Mouse (Mus musculus) G1E (cell line): ENCODE measurements at regions not wholly inside any gene's neighbourhood (a gene's known extent, or its start where the extent isn't known, plus 50 kb on each side); places are given as distances from the start of the nearest gene placed in this dataset.

Experiments used
- CTCF ChIP-seq: IDR thresholded peaks from 2 replicates; pipeline ENCODE4 v1.5.1; 2012; ENCODE audit warnings: low read depth, low read length, inconsistent platforms, mixed read lengths
- GATA1 ChIP-seq: IDR thresholded peaks from 2 replicates; pipeline ENCODE4 v1.6.1; 2012; ENCODE audit warnings: borderline replicate concordance, low read length, inconsistent platforms, mixed read lengths
- TAL1 ChIP-seq: conservative IDR thresholded peaks from 2 replicates; pipeline ENCODE4 v1.6.1; 2012; ENCODE audit warnings: low read depth, low read length, inconsistent platforms, mixed read lengths

GRCm38 (mm10) chr8:82255815-82256214, 147.2 kb downstream of the Il15 start:
- TF ChIP-seq CTCF (no peak), GATA1 (no peak), TAL1 (no peak)
